Mouse (Mus musculus): ENCODE results near the gene Cyp4f37.

- TF ChIP-seq EP300 (IDR thresholded peaks at IDR 0.05; ENCODE audit: insufficient read depth, low read depth, low read length) (no peak), POLR2A (IDR thresholded peaks at IDR 0.05; ENCODE audit: insufficient read depth, low read length) (no peak)
Observed at GRCm38 (mm10) chr17:32646631-32647030, 25.5 kb downstream of the Cyp4f37 start.
